Mouse (Mus musculus) heart, postnatal 0 days (tissue): Measurements from ENCODE around the gene Rgs18. TPM values are rescaled to one million over a fixed set of nuclear protein-coding genes. Genes with fewer than 3 reads are reported as not detected.

Experiments used
- ATAC-seq: fragments of 200-750 bp; cut with Nextera tagmentation; 2 replicates; pipeline ENCODE4 v1.8.0; 2017; ENCODE audit warnings: low read depth, moderate number of reproducible peaks, moderate library complexity; ENCODE audit not compliant: insufficient read depth
- DNase-seq: peaks from one replicate; pipeline ENCODE4 v3.0.0-alpha.2; 2016; ENCODE audit warnings: low spot score
- H3K27ac ChIP-seq: fragments of 300-500 bp; sonication (generic); 2 replicates; pipeline ENCODE4 v1.5.1; 2014; ENCODE audit warnings: low read depth, mild to moderate bottlenecking
- H3K27me3 ChIP-seq: fragments of 300-500 bp; sonication (generic); 2 replicates; pipeline ENCODE4 v1.6.1; 2014; ENCODE audit warnings: low read length, mixed read lengths; ENCODE audit not compliant: control insufficient read depth, insufficient read depth
- H3K36me3 ChIP-seq: fragments of 300-500 bp; sonication (generic); replicated peaks from 2 replicates; pipeline ENCODE4 v1.6.1; 2014; ENCODE audit warnings: low read length, mixed read lengths; ENCODE audit not compliant: control insufficient read depth, insufficient read depth
- H3K4me1 ChIP-seq: fragments of 300-500 bp; sonication (generic); 2 replicates; pipeline ENCODE4 v1.6.1; 2014; ENCODE audit warnings: antibody characterized with exemption; ENCODE audit not compliant: control insufficient read depth, insufficient read depth
- H3K4me2 ChIP-seq: fragments of 300-500 bp; sonication (generic); 2 replicates; pipeline ENCODE4 v1.6.1; 2014; ENCODE audit warnings: low read depth, mild to moderate bottlenecking, low read length, moderate library complexity
- H3K4me3 ChIP-seq: fragments of 300-500 bp; sonication (generic); 2 replicates; pipeline ENCODE4 v1.5.1; 2014; ENCODE audit warnings: low read depth, low read length
- H3K9ac ChIP-seq: fragments of 300-500 bp; sonication (generic); replicated peaks from 2 replicates; pipeline ENCODE4 v1.6.1; 2014; ENCODE audit warnings: low read depth, low read length, mixed read lengths
- H3K9me3 ChIP-seq: fragments of 300-500 bp; sonication (generic); replicated peaks from 2 replicates; pipeline ENCODE4 v1.6.1; 2016; ENCODE audit warnings: low read length; ENCODE audit not compliant: control insufficient read depth
- CTCF ChIP-seq: IDR thresholded peaks from 2 replicates; pipeline ENCODE4 v1.5.1; 2016; ENCODE audit warnings: antibody characterized with exemption, control low read depth, low read depth
- EP300 ChIP-seq: IDR thresholded peaks from 2 replicates; pipeline ENCODE4 v1.6.1; 2016; ENCODE audit warnings: antibody characterized with exemption, low read depth
- WGBS: fragments of 180-500 bp; shearing (Covaris S2); extraction: QIAGEN DNeasy Blood & Tissue Kit; methylation state at CpG from one replicate; pipeline ENCODE4 v1.1.7; 2014; 5-methylcytosine and 5-hydroxymethylcytosine counted together
- polyA plus RNA-seq: library from polyadenylated mRNA; unstranded; fragments of >200 nt; fragmentation: Nextera tagmentation; extraction: Ambion mirVana; gene quantifications from 2 replicates; pipeline ENCODE4 v1.2.1, GENCODE M21; 2015
- total RNA-seq: library from RNA; depleted of rRNA; stranded (reverse); fragments of >200 nt; gene quantifications from 2 replicates; pipeline ENCODE4 v1.2.3, GENCODE M21; 2014; ENCODE audit warnings: low replicate concordance; rRNA removed

Rgs18 gene
- not detected in 2 replicates for total RNA-seq
- 0.51 and 0.53 TPM in 2 replicates for polyA plus RNA-seq

GRCm38 (mm10) chr1:144775331-144775730, at the start of gene Rgs18:
Gene Rgs18, minus strand, starts transcription at chr1:144775435.
- Histone ChIP-seq H3K9ac (no peak within 1 kb of the TSS), H3K27me3 (no peaks in the 10 kb centered on the region), H3K36me3 (no peaks in the 10 kb centered on the region), H3K4me3 (no peak within 1 kb of the TSS), H3K4me1 (no peaks in the 10 kb centered on the region), H3K4me2 (no peak within 1 kb of the TSS), H3K9me3 (no peaks in the 10 kb centered on the region), H3K27ac (no peak within 1 kb of the TSS)
- TF ChIP-seq EP300 (no peak), CTCF (no peak)
- WGBS = 75% methylated on average over 5 of the region's 5 CpGs
- ATAC-seq (no peak), DNase-seq (no peak)

GRCm38 (mm10) chr1:144774394-144774793, 841 bp downstream of the Rgs18 start:
- Histone ChIP-seq H3K4me1 (no peaks in the 10 kb centered on the region), H3K4me3 (no peak overlapping the region), H3K27me3 (no peaks in the 10 kb centered on the region), H3K36me3 (no peaks in the 10 kb centered on the region), H3K27ac (no peak overlapping the region), H3K9ac (no peak overlapping the region), H3K9me3 (no peaks in the 10 kb centered on the region), H3K4me2 (no peak overlapping the region)
- WGBS = 47% methylated on average over 1 of the region's 1 CpGs
- no peak for TF ChIP-seq EP300
- TF ChIP-seq CTCF = no peak
- DNase-seq (no peak), ATAC-seq (no peak)

GRCm38 (mm10) chr1:144766218-144766617, 9.0 kb downstream of the Rgs18 start:
- TF ChIP-seq EP300 = no peak
- TF ChIP-seq CTCF = no peak
- Histone ChIP-seq H3K9ac (no peak overlapping the region), H3K27me3 (no peaks in the 10 kb centered on the region), H3K4me1 (no peaks in the 10 kb centered on the region), H3K4me2 (no peak overlapping the region), H3K9me3 (no peaks in the 10 kb centered on the region), H3K36me3 (no peaks in the 10 kb centered on the region), H3K27ac (no peak overlapping the region), H3K4me3 (no peak overlapping the region)
- ATAC-seq = no peak
- WGBS = 45% methylated on average over 2 of the region's 2 CpGs
- DNase-seq = no peak

- no peak overlapping the region for H3K27ac ChIP-seq
- WGBS = 78% methylated on average over 3 of the region's 3 CpGs
- H3K4me2 ChIP-seq = no peak overlapping the region
- no peaks in the 10 kb centered on the region for H3K4me1 ChIP-seq
- no peak for ATAC-seq
- DNase-seq = no peak
- TF ChIP-seq EP300 (no peak), CTCF (no peak)
- no peak overlapping the region for H3K9ac ChIP-seq
- H3K9me3 ChIP-seq = no peaks in the 10 kb centered on the region
- no peak overlapping the region for H3K4me3 ChIP-seq
- H3K27me3 ChIP-seq = no peaks in the 10 kb centered on the region
- H3K36me3 ChIP-seq = no peaks in the 10 kb centered on the region
Measured at GRCm38 (mm10) chr1:144760792-144761191, 14.4 kb downstream of the Rgs18 start.

GRCm38 (mm10) chr1:144750763-144751162, 24.5 kb downstream of the Rgs18 start:
- Histone ChIP-seq H3K27me3 (no peaks in the 10 kb centered on the region), H3K4me1 (no peaks in the 10 kb centered on the region), H3K9me3 (no peaks in the 10 kb centered on the region), H3K27ac (no peak overlapping the region), H3K4me3 (no peak overlapping the region), H3K9ac (no peak overlapping the region), H3K4me2 (no peak overlapping the region), H3K36me3 (no peaks in the 10 kb centered on the region)
- no peak for ATAC-seq
- TF ChIP-seq CTCF (no peak), EP300 (no peak)
- WGBS = 56% methylated on average over 3 of the region's 3 CpGs
- no peak for DNase-seq

GRCm38 (mm10) chr1:144746182-144746581, 29.1 kb downstream of the Rgs18 start:
- Histone ChIP-seq H3K36me3 (no peaks in the 10 kb centered on the region), H3K4me1 (no peaks in the 10 kb centered on the region), H3K4me3 (no peak overlapping the region), H3K4me2 (no peak overlapping the region), H3K9ac (no peak overlapping the region), H3K27ac (no peak overlapping the region), H3K27me3 (no peaks in the 10 kb centered on the region), H3K9me3 (no peaks in the 10 kb centered on the region)
- no peak for DNase-seq
- ATAC-seq = no peak
- 86% methylated on average over 1 of the region's 1 CpGs for WGBS
- TF ChIP-seq CTCF (no peak), EP300 (no peak)
